Mouse (Mus musculus) kidney, adult 9 months (tissue): ENCODE results near the gene Syt14.

Source experiments
- DNase-seq: peaks from one replicate; pipeline ENCODE4 v3.0.0; 2022

Gene Syt14

DNA sequence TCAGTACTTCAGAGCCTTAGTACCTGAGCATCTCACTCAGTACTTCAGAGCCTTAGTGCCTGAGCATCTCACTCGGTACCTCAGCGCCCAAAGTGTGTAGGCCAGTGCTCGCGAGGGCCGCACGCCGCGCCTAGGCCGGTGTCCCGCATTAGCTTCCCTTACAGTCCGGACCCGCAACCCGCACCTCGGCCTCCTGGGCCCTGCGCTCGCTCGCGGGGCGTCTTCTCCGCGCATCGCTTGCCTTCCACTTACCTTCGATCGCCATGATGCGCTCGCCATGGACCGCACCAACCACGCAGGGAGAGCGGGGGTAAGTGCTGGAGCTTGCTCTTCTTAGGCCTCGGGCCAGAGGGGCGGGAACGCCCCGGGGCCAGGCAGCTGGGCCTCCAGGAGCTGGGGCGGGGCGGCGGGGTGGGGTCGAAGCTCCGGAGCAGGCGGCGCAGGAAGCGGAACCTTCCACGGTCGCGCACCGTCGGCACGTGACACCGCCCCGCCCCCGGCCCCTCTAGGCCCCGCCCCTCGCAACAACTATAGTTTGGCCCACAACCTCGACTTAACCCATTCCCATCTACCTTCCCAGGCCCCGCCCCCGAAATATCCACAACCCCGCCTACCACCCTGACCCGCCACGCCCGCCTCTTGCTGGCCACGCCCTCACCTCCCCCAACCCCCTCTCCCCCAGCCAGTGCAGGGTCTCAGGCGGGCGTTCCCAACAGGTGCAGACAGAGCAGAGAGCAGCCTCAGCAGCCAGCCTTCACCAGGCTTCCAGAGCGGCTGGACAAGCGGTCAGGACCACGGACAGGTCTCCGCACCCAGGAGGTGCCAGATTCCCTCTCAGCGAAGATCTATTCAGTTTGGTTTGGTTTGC is at the start of gene Syt14:
Syt14 (minus strand) TSS at position 405 of the 868 bp plus-strand sequence.
- DNase-seq = peak; percentile 88

DNA sequence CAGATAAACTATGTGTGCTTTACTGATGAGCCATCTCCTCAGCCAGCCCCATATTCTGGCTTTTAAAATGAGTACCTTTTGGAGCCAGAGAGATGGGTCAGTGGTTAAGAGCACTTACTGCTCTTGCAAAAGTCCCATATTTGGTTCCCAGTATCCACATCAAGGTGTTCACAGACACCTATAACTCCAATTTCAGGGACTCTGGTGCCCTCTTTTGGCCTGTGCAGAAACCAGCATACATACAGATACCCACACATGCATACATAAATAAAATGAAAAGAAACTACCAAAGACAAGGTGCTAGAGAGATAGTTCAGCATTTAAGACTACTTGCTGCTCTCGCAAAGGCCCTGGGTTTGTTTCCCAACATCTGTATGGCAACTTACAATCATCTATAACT is 48.4 kb upstream of the Syt14 start:
- DNase-seq = peak; percentile 17

DNA sequence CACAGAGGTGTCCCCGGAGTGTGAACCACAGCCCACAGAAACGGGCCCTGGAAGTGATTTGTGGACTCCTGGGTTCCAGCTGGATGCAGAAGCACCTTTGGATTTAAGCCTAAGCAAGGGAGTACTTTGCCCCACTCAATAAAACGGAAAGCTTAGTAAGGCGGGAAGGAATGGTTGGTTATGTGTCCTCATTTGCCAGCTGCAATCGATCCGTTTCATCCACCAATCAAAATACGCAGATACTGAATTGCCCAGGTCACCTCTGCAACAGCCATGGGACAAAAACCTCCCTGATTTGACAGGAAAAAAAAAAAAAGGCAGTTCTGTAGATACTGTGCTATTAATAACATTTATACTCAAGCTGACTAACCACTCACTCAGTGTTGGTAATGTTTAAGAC is 47.5 kb upstream of the Syt14 start:
- no peak for DNase-seq

DNA sequence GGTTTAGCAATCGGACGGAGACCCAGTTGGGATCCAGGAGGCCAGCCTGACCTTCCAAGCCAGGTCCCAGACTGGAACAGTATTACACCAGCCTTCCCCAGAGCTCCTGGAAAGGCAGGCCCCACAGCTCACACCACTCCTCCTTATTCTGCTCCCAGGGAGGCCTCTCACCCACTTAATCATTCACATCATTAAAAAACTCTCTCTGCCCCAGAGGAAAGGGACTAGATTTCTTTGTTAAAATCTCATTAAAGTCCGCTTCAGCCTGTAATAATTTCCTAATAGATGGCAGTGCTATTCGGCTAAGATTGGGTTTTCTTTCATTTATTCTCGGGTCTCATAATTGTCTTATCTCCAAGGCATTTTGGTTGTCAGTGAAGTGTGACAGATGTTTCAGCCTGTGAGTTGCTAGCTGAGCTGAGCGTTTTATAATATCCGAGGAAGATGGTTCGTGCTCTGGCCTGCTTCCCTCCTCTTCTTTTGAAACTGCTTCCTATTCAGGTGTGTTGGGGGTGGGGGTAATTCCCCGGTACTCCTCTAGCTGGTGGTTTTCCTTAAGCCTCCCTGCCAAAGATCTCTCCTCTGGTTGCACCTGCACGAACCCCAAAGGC is 46.8 kb upstream of the Syt14 start:
- DNase-seq = no peak

DNA sequence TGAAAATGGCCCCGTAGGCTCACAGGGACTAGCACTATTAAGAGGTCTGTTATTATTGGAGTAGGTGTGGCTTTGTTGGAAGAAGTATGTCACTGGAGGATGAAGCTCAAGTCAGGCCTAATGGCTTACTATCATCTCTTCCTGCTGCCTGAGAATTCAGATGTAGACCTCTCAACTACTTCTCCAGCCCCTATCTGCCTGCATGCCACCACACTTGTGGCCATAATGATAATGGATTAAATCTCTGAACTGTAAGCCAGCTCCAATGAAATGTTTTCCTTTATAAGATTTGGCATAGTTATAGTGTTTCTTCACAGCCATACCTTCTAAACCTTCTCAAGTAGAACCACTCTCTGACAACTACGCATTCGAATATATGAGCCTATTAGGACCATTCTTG is 27.0 kb upstream of the Syt14 start:
- no peak for DNase-seq

DNA sequence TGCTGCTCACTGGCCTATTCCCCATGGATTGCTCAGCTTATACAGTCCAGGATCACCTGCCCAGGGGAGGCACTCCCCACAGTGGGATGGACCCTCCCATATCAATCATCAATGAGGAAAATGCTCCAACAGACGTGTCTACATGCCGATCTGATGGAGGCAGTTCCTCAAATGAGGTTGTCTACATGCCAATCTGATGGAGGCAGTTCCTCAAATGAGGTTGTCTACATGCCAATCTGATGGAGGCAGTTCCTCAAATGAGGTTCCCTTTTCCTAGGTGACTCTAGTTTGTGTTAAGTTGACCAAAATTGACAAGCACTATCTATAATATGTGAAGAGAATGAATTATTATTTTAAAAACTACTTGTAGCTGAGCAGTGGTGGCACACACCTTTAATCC is 24.6 kb upstream of the Syt14 start:
- DNase-seq = no peak

DNA sequence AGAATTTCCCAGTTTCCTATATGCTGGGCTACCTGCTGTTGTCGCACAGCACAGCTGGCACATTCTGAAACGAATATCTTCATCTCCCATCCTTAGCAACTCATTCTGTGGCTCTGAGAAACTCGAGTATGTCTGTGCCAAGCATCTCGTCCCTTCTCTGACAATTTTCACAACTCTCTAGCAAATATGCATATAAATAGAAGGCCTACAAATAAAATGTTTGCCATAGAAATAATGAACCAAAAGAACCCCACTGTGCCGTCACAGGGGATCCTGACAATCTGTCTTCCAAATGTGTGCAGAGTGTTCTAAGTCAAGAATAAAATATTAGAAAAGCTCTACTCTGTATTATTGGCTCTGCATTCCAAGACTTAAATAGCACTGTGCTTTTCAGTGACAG is 24.0 kb upstream of the Syt14 start:
- DNase-seq = no peak

DNA sequence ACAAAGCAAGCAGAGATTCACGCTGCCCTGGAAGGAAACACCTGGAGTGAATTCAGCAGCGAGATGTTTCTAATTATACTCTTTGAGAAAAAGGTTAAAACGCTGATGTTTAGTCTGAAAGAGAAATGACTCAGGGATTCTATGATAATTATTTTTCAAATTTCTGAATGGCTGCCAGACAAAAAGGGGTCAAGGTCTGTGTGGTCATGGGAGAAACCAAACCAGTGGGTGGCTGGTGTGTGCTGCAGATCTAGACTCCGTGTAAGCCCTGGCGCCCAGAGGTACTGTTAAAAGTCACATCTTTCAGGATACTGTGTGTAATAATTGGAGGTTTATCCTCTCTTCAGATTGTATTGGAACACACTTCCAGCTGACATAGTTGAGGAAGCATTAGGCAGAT is 18.8 kb upstream of the Syt14 start:
- no peak for DNase-seq

DNA sequence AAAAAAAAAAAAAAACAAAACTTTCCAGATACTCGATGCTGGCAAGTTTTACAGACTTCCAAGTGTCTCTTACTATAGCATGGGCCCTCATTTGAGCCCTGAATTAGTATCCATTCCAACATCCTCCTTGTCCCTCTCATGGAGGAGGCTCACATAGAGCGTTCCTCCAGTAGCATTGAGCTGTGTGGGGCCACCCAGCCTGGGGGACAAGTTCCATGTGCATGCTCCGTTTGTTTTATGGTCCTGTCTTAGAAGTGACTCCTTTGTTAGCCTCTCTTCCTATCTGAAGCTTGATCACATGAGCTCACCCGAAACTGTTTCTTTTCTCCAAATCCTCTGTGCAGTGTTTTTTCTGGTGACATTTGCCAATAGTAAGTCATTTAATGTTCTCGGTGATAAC is 17.5 kb upstream of the Syt14 start:
- DNase-seq = no peak

DNA sequence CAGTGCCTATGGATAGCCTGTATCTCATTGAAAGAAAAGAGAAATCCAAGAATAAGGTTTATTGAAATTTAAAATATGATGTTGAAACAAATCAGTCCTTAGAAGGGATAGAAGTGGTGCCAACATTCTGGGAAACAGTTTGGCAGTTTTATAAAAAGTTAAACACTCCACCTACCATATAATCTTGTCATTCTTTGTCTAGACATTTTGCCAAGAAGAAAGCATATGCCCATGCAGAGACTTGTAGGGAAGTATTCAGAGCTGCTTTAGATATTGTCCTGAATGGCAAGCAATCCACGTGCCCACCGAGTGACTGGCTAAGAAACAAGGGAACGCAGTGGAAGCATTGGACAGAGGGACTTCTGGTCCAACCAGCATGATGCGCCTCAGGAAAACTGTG is 12.0 kb upstream of the Syt14 start:
- DNase-seq = no peak

DNA sequence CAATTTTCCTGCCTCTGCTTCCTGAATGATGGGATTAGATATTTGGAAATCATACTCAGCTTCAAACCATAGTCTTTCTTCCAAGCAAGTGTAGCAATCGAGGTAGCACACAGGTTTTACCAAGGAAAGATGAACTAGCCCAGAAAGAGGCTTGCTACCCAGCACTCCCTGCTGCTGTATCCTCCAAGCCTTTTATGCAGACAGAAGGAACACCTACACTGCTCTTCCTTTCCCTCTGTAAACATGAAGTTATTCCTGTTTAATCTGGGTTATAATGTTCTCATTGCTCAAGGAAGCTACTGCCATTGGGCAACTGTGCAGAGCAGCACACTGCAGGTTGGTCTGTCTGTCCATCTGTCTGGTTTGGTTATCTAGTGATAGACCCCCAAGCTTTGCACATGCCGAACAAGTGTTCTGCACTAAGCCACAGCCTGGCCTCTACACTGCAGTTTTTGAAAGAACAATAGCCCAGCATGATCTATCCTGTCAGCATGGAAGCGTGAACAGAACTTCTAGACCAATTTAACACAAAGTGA is 7.3 kb upstream of the Syt14 start:
- no peak for DNase-seq

DNA sequence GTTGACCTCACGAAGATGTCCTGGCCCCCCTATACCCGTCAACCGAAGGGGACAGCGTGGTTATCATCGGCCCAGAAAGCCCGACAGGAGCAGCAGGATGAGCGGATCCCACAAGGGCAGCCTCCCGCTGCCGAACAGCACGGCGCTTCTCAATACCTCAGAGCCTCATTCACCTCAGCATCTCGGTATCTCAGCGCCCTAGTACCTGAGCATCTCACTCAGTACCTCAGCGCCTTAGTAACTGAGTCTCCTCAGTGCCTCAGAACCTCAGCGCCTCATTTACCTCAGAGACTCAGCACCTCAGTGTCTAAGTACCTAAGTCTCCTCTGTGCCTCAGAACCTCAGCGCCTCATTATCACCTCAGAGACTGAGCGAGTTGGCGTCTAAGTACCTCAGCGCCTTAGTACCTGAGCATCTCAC is 614 bp downstream of the Syt14 start:
- DNase-seq = no peak

DNA sequence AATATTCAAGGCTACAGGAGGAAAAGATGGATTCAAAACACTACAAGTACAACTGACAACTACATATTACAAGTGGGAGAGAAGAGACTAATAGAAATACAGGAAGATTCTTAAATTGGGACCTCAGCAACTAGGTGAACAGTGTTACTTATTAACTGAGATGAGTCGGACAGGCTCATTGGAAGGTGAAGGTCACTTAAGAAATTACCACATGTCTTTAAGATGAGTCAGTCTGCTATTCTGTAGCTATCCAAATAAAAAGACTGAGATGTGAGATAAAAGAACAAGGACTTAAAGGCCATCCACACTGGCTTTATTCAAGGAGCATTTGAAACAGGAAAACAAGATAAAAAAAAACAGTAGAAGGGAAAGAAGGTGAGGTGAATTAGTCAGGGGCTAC is 11.3 kb downstream of the Syt14 start:
- peak; percentile 51 for DNase-seq

DNA sequence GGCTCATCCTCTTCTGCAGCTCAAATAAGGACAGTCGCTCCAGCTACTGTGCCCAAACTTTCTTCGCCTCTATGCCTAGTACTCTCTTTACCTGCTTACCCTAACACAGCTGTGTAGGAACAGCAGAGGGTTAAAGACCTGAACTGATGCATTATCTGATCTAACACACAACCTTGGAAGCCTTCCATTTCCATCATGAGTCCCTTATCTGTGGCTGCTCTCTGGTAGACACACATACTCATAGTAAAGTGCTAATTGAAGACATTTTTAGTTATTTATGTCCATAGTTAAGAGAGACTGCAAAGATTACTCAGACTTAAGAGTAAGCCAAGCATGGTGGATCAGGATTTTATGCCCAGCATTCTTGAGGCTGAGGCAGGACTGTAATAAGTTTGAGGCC is 23.2 kb downstream of the Syt14 start:
- DNase-seq = no peak

DNA sequence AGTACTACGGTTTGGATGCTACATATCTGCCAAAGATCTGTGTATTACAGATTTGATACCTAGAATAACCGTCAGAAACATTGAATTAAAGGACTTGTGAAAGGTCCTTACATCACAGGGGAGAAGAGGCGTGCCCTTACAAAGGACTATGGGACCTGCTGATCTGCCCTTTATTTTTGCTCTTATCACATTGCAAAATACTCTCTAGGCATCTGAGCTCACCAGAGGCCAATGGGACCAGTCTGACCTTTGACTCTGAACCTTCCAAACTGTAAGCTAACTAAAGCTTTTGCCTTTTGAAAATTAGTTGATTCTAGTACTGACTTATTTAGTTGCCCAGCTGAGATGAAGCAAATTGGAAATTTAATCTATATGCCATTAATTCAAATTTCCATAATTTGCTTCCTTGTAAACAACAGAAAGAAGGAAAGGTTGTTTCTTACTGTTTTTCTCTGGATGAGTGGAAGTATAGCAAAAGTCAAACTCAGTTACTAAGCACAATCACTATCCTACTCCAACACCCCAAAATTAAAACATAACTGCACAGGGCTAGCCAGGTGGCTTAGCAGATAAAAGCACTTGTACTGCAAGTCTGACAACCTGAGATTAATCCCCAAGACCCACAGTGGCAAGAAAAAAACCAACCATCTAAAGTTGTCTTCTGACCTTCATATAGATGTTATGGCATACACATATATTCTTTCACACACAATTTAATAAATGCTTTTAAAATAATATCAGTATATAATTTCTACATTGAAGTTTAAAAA is 24.4 kb downstream of the Syt14 start:
- DNase-seq = no peak

DNA sequence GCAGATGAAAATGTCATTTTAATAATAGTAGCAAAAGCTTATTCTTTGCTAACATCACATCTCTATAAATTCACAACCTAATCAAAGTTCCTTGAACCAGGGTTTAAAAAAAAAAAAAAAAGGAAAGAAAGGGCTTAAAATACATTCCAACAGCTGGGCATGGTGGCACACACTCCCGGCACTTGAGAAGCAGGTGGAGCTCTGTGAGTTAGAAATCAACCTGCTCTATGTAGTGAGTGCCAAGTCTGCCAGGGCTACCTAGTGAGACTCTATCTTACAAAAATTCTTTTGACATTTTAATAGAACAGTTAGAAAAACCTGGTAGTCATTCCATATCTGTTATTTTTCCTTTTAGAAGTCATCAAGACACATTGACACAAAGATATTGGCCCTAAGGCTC is 31.0 kb downstream of the Syt14 start:
- peak; percentile 42 for DNase-seq

DNA sequence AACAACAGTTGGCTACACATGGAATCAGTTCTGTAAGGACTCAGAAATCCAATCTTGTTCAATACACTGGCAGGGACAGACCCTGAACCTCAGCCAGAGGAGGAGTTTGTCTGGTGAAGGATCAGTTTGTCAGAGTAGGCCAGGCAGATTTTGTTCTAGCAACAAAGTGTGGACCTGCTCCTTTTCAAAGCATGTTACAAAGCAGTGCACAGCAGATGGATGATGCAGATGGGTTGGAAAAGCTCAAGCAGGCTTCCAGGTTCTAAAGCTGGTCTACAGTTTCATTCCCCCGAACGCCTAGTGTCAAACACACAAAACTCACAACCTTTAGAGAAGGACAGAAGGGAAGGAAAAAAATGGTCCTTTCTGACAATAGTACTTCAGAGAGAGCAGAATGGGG is 31.6 kb downstream of the Syt14 start:
- no peak for DNase-seq

DNA sequence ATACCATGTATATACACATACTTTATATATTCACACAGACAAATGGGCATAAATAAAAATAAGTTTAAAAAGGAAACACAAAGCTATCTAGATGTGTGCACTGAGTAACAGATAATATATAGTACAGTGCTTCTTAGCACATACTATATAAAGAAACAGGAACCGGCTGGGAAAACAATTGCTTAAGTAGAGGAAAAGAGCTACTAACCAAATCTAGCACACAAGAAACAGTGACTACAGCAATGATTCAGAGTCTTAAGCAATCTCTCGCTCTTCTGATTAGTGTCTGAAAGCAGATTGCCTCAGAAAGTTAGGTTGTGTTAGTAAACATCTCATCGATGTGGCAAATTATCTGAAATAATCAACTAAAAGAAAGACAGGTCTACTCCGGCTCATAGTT is 33.3 kb downstream of the Syt14 start:
- DNase-seq = no peak

DNA sequence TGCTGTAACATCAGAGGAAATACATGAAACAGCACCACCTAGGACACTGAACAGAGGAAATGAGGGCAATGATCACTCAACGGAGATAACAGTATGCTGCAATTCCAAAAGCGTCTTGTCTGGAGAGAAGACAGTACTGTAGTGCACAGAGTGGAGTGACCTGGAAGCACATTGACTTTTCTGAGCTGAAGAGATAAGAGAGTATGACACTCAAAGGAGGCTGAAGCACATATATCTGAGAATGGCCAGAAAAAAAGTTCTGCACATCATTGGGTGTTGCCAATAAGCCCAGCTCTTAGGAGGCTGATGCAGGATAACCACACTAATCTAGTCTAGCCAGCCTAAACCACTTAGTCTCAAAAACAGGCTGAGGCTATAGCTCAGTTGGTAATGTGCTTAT is 34.0 kb downstream of the Syt14 start:
- DNase-seq = no peak

DNA sequence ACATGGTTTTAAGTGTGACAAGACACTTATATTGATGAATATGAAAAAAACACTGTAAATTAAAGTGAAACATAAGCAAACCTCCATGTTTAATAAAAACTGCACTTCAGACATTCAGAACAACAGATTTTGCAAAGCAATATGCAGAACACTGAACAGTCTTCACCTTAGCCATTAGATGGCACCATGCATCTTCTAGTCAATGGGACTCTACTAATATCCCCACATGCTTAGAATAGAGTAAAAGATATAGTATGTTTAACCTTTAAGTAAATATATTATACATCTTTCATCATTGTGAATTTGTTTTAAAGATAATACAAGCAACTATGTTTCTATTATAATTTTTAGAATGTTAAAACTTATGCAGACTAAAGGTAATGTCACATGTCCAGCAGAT is 34.7 kb downstream of the Syt14 start:
- peak; percentile 17 for DNase-seq

DNA sequence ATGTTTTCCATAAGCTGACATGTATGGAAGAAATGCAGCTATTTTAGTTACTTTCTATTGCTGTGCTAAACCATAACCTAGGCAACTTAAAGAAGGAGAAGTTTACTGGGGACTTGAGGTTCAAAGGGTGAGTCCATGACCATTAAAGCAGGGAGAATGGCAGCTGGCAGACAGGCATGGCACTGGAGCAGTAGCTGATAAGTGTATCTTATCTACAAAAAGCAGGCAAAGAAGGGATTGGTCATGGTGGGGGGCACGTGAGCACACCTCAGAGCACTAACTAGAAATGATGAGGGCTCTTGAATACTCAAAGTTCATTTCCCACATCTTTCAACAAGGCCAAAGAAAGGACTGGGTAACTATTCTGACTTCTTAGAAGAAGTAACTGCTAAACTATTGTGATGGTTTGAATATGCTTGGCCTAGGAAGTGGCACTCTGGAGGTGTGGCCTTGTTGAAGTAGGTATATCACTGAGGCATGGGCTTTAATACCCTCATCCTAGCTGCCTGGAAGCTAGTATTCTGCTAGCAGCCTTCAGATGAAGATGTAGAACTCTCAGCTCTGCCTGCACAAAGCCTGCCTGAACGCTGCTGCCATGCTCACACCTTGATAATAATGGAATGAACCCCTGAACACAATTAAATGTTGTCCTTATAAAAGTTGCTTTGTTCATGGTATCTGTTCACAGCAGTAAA is 41.2 kb downstream of the Syt14 start:
- DNase-seq = no peak

DNA sequence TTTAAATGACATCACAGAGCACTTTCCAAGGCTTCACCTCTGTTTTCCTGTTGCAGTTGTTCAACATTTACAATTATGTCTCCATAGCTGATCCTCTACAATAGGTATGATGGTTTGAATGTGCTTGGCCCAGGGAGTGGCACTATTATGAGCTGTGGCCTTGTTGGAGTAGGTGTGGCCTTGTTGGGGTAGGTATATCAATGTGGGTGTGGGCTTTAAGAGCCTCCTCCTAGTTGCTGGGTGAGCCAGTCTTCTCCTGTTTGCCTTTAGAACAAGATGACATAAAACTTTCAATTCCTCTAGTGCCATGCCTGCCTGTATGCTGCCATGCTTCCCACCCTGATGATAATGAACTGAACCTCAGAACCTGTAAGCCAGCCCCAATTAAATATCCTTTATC is 42.1 kb downstream of the Syt14 start:
- DNase-seq = no peak

DNA sequence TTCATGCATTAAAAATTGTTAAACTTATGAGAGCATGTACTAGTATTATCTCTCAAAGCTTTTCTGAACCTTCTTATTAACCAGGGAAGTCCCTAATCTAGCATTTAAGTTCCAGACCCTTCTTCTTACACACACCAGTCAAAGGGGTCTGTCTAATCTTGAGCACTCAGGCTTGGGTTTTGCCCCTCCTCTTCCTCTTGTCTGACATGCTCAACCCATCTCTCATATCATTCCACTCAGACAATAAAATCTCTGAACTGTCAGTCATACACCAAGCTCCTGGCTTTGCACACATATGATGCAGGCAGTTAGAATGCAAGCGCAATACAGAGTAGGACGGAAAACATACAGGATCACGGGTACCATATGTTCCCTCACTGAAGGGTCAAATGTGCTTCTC is 48.4 kb downstream of the Syt14 start:
- DNase-seq = no peak
